Mouse (Mus musculus) lung, postnatal 0 days (tissue): Measurements from ENCODE around the gene Sephs2.

Experiments
- CTCF ChIP-seq: IDR thresholded peaks from 2 replicates; pipeline ENCODE4 v1.5.1; 2016; ENCODE audit warnings: antibody characterized with exemption, mild to moderate bottlenecking
- EP300 ChIP-seq: IDR thresholded peaks from 2 replicates; pipeline ENCODE4 v1.6.1; 2016; ENCODE audit warnings: antibody characterized with exemption, mild to moderate bottlenecking, control low read depth

DNA sequence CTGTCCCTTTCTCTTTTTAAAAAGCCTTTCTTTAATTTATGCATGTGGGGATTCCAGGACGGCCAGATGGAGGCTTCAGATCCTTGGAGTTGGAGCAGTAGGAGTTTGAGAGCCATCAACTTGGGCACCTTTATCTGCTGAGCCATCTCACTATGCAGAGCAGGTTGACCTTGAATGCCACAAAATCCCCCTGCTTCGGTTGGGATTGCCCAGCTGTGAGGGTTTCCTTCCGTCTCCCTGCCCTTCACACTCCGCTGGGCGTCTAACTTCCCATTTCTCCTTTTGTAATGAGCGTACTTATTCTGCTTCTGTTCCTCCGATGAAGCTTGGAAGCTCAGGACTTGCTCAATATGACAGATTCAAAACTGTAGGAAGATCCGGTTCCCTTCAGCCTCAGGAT is 16.3 kb upstream of the Sephs2 start:
- TF ChIP-seq EP300 = no peak
- no peak for TF ChIP-seq CTCF
